Mouse (Mus musculus) liver, embryonic 14 days (tissue): Measurements from ENCODE around the gene Olfr1423. TPM values are rescaled to one million over a fixed set of nuclear protein-coding genes. Genes with fewer than 3 reads are reported as not detected.

Experiments used
- polyA plus RNA-seq: library from polyadenylated mRNA; depleted of rRNA; stranded (reverse); fragments of >200 nt; gene quantifications from 2 replicates; pipeline ENCODE4 v1.2.3, GENCODE M21; 2012; rRNA removed

Gene Olfr1423
- not detected in 2 replicates for polyA plus RNA-seq

GRCm38 (mm10) chr19:12041217-12041616 lies at the start of gene Olfr1423:
Gene Olfr1423 (minus strand): TSS chr19:12041317.

GRCm38 (mm10) chr19:12077631-12078030 lies 36.5 kb upstream of the Olfr1423 start, which contains the start of gene Olfr1425:
Gene Olfr1425 (minus strand): TSS chr19:12077731.

GRCm38 (mm10) chr19:12062582-12062981 lies 21.5 kb upstream of the Olfr1423 start, which contains the start of gene Olfr1424:
Gene Olfr1424 (minus strand): TSS chr19:12062682.

Other genes with a start within 250 kb of the Olfr1423 start
- gene Stx3, start 221.9 kb downstream of the Olfr1423 start, polyA plus RNA-seq = 0.71 and 0.75 TPM in 2 replicates
- gene Olfr1417, start 202.1 kb downstream of the Olfr1423 start, polyA plus RNA-seq = not detected in 2 replicates
- gene Olfr1418, start 180.3 kb downstream of the Olfr1423 start, polyA plus RNA-seq = not detected in 2 replicates
- not detected in 2 replicates for gene Olfr1419, start 166.2 kb downstream of the Olfr1423 start, polyA plus RNA-seq
- gene Olfr1420, start 154.8 kb downstream of the Olfr1423 start, polyA plus RNA-seq = not detected in 2 replicates
- gene Patl1, start 128.9 kb downstream of the Olfr1423 start, polyA plus RNA-seq = 6.5 and 9.5 TPM in 2 replicates
- gene Osbp, start 75.4 kb downstream of the Olfr1423 start, polyA plus RNA-seq = 11.2 and 12.4 TPM in 2 replicates
- gene Olfr1424, start 21.4 kb upstream of the Olfr1423 start, polyA plus RNA-seq = not detected in 2 replicates
- gene Olfr1425, start 36.4 kb upstream of the Olfr1423 start, polyA plus RNA-seq = not detected in 2 replicates
- gene Olfr1426, start 50.7 kb upstream of the Olfr1423 start, polyA plus RNA-seq = not detected in 2 replicates
- gene Olfr1427, start 62.0 kb upstream of the Olfr1423 start, polyA plus RNA-seq = not detected in 2 replicates
- gene Olfr1428, start 74.6 kb upstream of the Olfr1423 start, polyA plus RNA-seq = not detected in 2 replicates
- gene Olfr76, start 81.9 kb upstream of the Olfr1423 start, polyA plus RNA-seq = not detected in 2 replicates
- not detected in 2 replicates for gene Olfr1555-ps1, start 128.8 kb upstream of the Olfr1423 start, polyA plus RNA-seq
- gene Olfr1431, start 159.3 kb upstream of the Olfr1423 start, polyA plus RNA-seq = not detected in 2 replicates
- not detected in 2 replicates for gene Olfr1432, start 191.3 kb upstream of the Olfr1423 start, polyA plus RNA-seq
- gene Olfr262, start 200.3 kb upstream of the Olfr1423 start, polyA plus RNA-seq = not detected in 2 replicates
- not detected in 2 replicates for gene Olfr235, start 219.7 kb upstream of the Olfr1423 start, polyA plus RNA-seq
- not detected in 2 replicates for gene Olfr1434, start 238.5 kb upstream of the Olfr1423 start, polyA plus RNA-seq